Mouse (Mus musculus) E14TG2a.4 (cell line): ENCODE data around the gene Rps6kc1.

Experiments used
- H3K27me3 ChIP-seq: 2 replicates; pipeline ENCODE4 v1.6.1; 2014; ENCODE audit warnings: low read length, control low read depth; ENCODE audit not compliant: insufficient read depth
- H3K36me3 ChIP-seq: 2 replicates; pipeline ENCODE4 v1.6.1; 2014; ENCODE audit warnings: low read length, control low read depth; ENCODE audit not compliant: insufficient read depth
- H3K4me1 ChIP-seq: replicated peaks from 2 replicates; pipeline ENCODE4 v1.6.1; 2014; ENCODE audit warnings: low read depth, low read length, control low read depth
- H3K4me3 ChIP-seq: replicated peaks from 2 replicates; pipeline ENCODE4 v1.5.1; 2014; ENCODE audit warnings: mild to moderate bottlenecking, low read length
- H3K9me3 ChIP-seq: 2 replicates; pipeline ENCODE4 v1.6.1; 2014; ENCODE audit warnings: low read length, control low read depth
- CTCF ChIP-seq: conservative IDR thresholded peaks from 2 replicates; pipeline ENCODE4 v1.5.1; 2014; ENCODE audit warnings: low read length
- NANOG ChIP-seq: IDR thresholded peaks from 2 replicates; pipeline ENCODE4 v1.6.1; 2014; ENCODE audit warnings: borderline replicate concordance, low read length, mixed read lengths
- POU5F1 ChIP-seq: IDR thresholded peaks from 2 replicates; pipeline ENCODE4 v1.6.1; 2014; ENCODE audit warnings: low read length, borderline replicate concordance

Rps6kc1 gene

GRCm38 (mm10) chr1:190808766-190809221 is 102.8 kb downstream of the Rps6kc1 start:
- no peak overlapping the region; the same call in 1 of the 2 replicates for H3K4me3 ChIP-seq
- no peak for TF ChIP-seq CTCF
- no peak for TF ChIP-seq POU5F1
- TF ChIP-seq NANOG, result peak; percentile 19; the same call in 1 of the 2 replicates
- peaks cover 36% of the 10 kb centered on the region for H3K4me1 ChIP-seq

GRCm38 (mm10) chr1:190806817-190807216 is 104.8 kb downstream of the Rps6kc1 start:
- H3K4me1 ChIP-seq, result peaks cover 44% of the 10 kb centered on the region
- no peak overlapping the region for H3K4me3 ChIP-seq
- no peak for TF ChIP-seq POU5F1
- TF ChIP-seq CTCF, result no peak
- TF ChIP-seq NANOG, result no peak
- H3K9me3 ChIP-seq, result no peaks in the 10 kb centered on the region
- peaks cover 17% of the 10 kb centered on the region for H3K36me3 ChIP-seq
- H3K27me3 ChIP-seq, result no peaks in the 10 kb centered on the region

More at GRCm38 (mm10) chr1:190808766-190809221, 102.8 kb downstream of the Rps6kc1 start:
- Histone ChIP-seq H3K9me3 (no peaks in the 10 kb centered on the region), H3K27me3 (no peaks in the 10 kb centered on the region), H3K36me3 (peaks cover 17% of the 10 kb centered on the region)

- H3K36me3 ChIP-seq, result peaks cover 32% of the 10 kb centered on the region
- no peaks in the 10 kb centered on the region for H3K9me3 ChIP-seq
- no peak overlapping the region for H3K4me3 ChIP-seq
- H3K27me3 ChIP-seq, result no peaks in the 10 kb centered on the region
- TF ChIP-seq CTCF (no peak), NANOG (no peak), POU5F1 (no peak)
- peaks cover 10% of the 10 kb centered on the region for H3K4me1 ChIP-seq
These were observed 112.9 kb downstream of the Rps6kc1 start for GRCm38 (mm10) chr1:190798668-190799067.

GRCm38 (mm10) chr1:190797483-190798058 is 114.0 kb downstream of the Rps6kc1 start:
- Histone ChIP-seq H3K4me3 (no peak overlapping the region), H3K9me3 (no peaks in the 10 kb centered on the region), H3K36me3 (peaks cover 32% of the 10 kb centered on the region), H3K27me3 (no peaks in the 10 kb centered on the region), H3K4me1 (0 out of 2 replicates have a peak, but pooled peaks cover 3% of the 10 kb centered on the region)
- no peak for TF ChIP-seq POU5F1
- TF ChIP-seq CTCF, result no peak
- no peak for TF ChIP-seq NANOG

- Histone ChIP-seq H3K4me3 (no peak overlapping the region), H3K9me3 (no peaks in the 10 kb centered on the region), H3K36me3 (peaks cover 32% of the 10 kb centered on the region), H3K4me1 (0 out of 2 replicates have a peak, but pooled peaks cover 3% of the 10 kb centered on the region), H3K27me3 (no peaks in the 10 kb centered on the region)
- TF ChIP-seq NANOG, result no peak
- TF ChIP-seq CTCF, result peak; percentile 88
These were observed 114.7 kb downstream of the Rps6kc1 start for GRCm38 (mm10) chr1:190796745-190797482.

- Histone ChIP-seq H3K27me3 (no peaks in the 10 kb centered on the region), H3K9me3 (peaks cover 8% of the 10 kb centered on the region), H3K36me3 (peaks cover 11% of the 10 kb centered on the region; the same call in 1 of the 2 replicates), H3K4me1 (no peaks in the 10 kb centered on the region), H3K4me3 (no peak overlapping the region)
- TF ChIP-seq NANOG (no peak), POU5F1 (no peak), CTCF (no peak)
These were observed 119.9 kb downstream of the Rps6kc1 start for GRCm38 (mm10) chr1:190791638-190792037.

GRCm38 (mm10) chr1:190790720-190791119 is 120.8 kb downstream of the Rps6kc1 start:
- Histone ChIP-seq H3K4me1 (no peaks in the 10 kb centered on the region), H3K4me3 (no peak overlapping the region), H3K36me3 (peaks cover 12% of the 10 kb centered on the region), H3K27me3 (no peaks in the 10 kb centered on the region), H3K9me3 (peaks cover 17% of the 10 kb centered on the region)
- TF ChIP-seq NANOG (no peak), CTCF (no peak), POU5F1 (no peak)

GRCm38 (mm10) chr1:190777660-190778059 is 133.9 kb downstream of the Rps6kc1 start:
- Histone ChIP-seq H3K27me3 (no peaks in the 10 kb centered on the region), H3K9me3 (no peaks in the 10 kb centered on the region), H3K36me3 (peaks cover 14% of the 10 kb centered on the region), H3K4me3 (no peak overlapping the region), H3K4me1 (no peaks in the 10 kb centered on the region)
- no peak for TF ChIP-seq POU5F1
- TF ChIP-seq NANOG, result no peak
- no peak for TF ChIP-seq CTCF
